Mouse (Mus musculus): Measurements from ENCODE around the gene 7530416G11Rik. TPM values are rescaled to one million over a fixed set of nuclear protein-coding genes. Genes with fewer than 3 reads are reported as not detected.

The 7530416G11Rik gene
- not detected in 2 replicates for polyA plus RNA-seq (2012; rRNA removed)

DNA sequence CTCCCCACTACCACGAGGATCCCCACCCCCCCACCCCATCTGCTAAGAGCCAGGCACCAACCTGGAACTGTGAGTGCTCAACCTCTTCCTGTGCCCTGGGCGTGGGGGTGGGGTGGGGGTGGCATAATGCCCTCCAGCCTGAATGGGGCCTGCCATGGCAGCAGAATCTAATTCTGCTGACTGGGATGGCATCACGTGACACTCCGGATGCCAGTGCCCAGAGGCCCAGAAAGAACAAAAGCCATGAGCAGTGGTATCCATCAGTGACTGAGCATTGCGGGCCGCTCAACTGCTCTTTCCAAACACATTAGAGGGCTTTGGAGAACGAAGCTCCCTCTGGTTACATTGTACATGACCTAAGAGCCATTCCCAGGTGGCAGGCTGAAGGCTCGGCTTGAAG, at the start of gene 7530416G11Rik:
7530416G11Rik (minus strand) TSS at position 101 of the 400 bp plus-strand sequence.

Other genes starting within 250 kb of the 7530416G11Rik start
- gene Atxn10, start 167.0 kb downstream of the 7530416G11Rik start, polyA plus RNA-seq (2012; rRNA removed): 189 and 216 TPM in 2 replicates
- 23.6 and 29.2 TPM in 2 replicates for gene Wnt7b, start 79.2 kb upstream of the 7530416G11Rik start, polyA plus RNA-seq (2012; rRNA removed)
- 5.0 and 7.0 TPM in 2 replicates for gene Ppara, start 231.8 kb upstream of the 7530416G11Rik start, polyA plus RNA-seq (2012; rRNA removed)

All from ovary, adult 2 months (tissue).